Mouse (Mus musculus) 3T3-L1 (cell line): Measurements from ENCODE around the gene Kcnma1.

Experiments
- DNase-seq: peaks from one replicate; pipeline ENCODE4 v3.0.0-alpha.2; 2015; ENCODE audit warnings: low read depth, low spot score

The Kcnma1 gene

DNA sequence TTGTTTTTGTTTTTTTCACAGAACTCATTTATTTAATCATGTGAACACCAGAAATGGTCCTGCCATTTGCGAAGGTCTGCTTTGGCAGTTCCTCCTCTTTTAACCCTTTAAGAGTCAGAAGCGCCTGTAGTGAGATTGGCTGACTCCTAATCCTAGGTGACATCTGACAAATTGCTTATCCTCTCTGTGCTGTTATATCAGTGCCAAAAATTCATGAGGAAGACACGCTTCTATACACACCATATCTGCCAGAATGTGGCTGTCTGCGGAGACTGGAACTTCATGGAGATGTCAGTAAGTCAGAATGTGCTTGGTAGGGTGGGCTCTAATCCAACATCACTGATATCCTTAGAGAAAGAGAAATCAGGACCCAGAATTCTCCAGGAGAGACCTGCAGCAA is 157.3 kb downstream of the Kcnma1 start:
- no peak for DNase-seq

DNA sequence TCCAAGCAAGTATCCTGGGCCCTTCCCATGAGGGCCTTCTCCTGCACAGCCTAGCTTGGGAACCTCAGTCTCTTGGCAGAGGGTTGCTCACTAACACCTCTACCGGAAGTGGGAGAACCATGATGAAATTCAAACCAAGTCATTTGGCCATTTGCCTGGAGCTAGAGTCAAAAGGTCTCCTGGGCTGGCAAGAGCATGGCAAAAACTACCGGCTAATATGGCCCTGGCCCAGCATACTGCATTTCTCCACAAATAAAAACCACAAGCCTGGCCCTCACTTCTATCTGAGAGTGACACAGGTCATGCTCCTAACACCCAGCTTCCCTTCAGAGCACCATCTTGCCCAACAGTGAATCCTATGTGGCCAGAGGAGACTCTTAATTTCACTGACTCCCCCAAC is 159.3 kb downstream of the Kcnma1 start:
- peak; percentile 68 for DNase-seq

DNA sequence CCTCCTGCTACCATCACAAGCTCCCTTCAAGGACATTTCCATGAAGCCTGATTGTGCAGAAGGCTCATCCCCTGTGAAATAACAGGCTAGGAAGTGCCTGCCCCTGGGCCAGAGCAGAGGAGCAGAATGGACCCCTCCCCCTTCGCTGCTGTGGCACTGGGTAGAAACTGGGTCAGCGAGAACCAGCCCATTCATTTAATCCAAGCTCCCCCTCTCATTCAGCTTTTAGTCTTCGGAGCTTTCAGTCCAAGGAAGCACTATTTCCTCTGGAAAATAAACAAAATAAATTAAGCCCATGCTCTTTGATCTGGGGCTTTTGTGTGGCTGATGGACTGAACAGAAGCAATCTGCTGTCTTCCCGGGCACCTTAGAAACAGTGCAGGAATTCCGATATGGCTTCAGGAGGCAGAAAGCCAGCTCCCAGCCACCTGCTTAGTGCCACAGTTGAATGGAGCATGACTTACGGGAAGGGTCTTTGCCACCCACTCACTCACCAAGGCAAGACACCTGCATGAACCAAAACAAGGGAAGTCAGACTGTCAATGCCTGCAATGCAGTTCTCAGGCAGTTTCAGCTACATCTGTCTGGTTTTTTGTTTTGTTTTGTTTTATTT is 165.7 kb downstream of the Kcnma1 start:
- DNase-seq: no peak

DNA sequence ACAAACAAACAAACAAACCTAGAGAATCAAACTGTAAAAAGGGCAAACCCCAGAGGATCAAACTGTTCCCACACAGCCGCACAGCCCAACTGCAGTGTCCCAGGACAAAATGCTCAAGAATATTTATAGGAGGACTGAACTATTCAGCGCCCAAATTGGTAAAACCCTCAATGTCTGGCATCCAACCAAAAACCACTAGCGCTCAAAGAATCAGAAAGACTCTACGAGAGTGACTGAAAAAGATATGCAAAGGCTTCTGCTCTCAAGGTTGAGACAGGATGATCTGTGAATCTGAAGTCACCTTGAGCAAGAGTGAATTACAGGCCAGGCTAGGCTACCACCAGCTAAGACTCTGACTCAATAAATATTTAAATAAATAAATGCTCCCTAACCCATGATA is 167.6 kb downstream of the Kcnma1 start:
- no peak for DNase-seq

DNA sequence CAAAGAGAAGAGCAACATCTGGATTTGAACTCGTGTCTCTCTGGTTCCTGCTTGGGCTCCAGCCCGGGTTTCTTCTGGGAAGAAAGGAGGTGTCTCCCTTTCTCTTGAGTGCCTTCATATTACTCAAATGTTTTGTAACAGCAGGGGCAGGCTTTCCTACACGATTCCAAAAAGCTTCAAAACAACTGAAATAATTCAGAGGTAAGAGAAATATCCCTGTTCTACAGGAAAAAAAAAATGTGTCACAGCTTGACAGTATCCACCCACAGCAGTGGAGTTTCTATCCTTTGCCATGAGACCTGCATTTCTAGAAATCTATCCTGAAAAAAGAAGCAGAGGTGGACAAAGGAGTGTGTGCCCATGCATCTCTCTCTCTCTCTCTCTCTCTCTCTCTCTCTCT is 172.3 kb downstream of the Kcnma1 start:
- DNase-seq: no peak

DNA sequence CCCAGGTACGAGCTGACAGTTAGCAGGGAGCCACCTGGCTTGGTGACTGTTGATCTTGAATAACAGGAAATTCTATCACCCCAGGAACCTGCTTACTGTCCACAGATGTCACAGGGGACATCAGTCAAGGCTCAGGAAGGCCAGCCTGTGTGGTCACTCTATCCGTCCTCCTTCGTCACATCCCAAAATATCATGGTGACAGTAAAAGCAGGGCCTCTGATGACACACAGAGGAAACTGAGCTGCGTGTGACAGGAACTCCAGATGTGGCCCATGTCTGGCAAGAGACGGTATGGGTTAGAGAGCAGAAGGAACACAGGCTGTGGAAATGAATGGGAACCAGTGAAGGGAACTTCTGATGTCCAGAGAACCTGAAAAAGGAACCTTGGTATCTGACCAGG is 174.7 kb downstream of the Kcnma1 start:
- no peak for DNase-seq

DNA sequence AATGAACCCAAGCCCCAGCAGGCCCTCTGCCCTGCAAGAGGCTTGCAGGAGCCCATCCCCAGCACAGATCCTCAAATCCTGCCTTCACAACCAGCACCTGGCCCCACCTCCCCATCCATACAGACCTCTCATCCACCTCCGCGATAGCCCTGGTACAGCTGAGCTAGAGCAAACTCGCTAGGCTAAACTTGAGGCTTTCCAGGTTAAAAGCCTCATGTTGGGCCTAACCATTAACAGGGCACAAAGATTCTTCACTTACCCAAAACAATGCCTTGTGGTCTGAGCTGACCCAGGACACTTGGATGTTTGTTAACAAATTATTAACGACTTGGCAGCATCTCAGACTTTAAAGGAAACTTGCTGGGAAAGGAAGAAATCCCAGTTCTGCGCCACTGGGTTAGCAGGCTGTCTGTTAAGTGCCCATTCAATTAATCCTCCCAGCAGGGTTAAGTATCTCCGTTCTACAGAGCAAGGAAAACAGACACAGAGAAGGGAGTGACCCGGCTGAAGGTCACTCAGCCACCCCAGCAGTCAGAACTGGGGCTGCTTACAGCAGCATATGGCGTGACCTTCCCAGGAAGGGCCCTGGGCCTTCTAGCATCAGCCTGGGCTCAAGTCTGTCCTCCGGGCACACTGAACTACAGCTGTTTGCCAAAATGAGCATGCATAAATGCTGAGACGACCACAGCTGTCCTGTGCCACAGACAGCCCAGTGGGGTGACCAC is 178.7 kb downstream of the Kcnma1 start:
- no peak for DNase-seq

DNA sequence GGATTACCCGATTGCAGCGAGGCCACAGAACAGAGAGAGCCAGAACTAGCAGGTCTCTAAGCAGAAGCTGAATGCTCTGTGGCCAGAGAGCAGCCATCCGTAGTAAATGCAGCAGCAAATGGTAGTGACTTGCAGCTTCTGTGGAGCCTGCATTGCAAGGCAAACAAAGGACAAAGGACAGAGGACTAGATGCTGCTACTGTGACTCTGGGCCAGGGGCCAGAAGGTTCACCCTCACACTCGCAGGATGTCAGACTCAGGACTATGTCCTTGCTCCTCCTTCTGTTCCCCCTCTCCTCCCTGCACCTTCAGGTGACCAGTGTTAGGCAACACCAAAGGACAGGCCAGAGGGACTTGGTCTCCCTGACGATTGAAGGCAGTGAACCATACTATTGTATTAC is 183.0 kb downstream of the Kcnma1 start:
- no peak for DNase-seq

- DNase-seq: no peak
Measured at GRCm38 (mm10) chr14:23830316-23830715, 184.0 kb downstream of the Kcnma1 start.

- DNase-seq: no peak
Measured at GRCm38 (mm10) chr14:23828711-23829320, 185.5 kb downstream of the Kcnma1 start.

DNA sequence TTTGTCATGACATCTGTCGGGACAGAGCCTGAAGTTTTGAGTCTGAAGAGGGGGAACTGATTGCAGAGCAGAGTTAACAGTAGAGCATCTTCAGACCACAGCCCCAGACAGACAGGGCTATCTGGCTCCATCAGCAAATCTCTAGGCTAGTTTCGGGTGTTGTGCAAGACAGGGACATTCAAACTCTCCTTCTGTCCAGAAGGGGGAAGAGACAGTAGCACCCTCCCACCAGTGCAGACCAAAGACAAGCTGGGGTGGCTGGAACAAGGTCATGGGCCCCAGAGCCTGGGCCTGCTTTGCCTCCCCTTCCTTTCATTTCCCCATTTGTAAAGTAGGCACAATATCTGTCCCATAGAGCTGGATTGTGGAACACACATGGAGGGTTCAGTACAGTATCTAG is 189.4 kb downstream of the Kcnma1 start:
- no peak for DNase-seq

DNA sequence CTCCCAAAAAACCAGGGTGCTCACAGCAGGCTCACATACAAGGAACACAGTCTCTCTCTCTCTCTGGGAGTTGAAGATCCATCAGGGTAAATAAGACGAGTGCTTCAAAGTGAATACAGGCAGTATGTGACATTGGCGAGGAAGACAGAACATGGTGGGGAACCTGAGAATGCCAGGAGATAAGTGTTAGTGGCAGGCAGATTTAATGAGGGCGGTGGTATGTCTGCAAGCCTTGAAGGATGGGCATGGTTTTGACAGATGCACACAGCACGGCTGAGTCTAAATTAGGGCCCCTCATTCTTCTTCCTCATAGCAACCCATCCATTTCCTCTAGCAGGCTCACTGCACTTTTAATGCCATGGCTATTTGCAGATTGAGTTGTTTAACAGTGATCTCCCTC is 190.0 kb downstream of the Kcnma1 start:
- DNase-seq: no peak

- DNase-seq: no peak
Measured at GRCm38 (mm10) chr14:23817585-23817984, 196.7 kb downstream of the Kcnma1 start.

DNA sequence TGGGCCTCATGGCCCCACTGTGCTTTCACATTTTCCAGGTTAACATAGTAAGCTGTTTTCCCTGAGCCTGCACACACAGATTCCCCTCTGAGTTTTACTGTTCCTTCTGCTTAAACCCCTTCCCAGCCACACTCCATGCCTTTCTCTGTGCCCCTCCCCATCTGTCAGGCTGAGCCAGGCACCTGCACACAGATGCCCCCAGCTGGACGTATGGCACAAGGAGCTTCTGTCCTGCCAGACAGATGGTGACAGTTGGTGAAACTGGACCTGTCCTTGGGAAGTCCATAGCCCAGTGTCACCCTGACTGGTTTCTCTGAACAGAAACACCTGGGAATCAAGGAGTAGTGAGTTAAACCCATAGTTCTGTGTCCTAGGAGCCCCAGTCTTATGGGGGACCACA is 204.2 kb downstream of the Kcnma1 start:
- no peak for DNase-seq

GRCm38 (mm10) chr14:23809124-23809523 is 205.2 kb downstream of the Kcnma1 start:
- no peak for DNase-seq

- DNase-seq: no peak
Measured at GRCm38 (mm10) chr14:23806378-23806777, 207.9 kb downstream of the Kcnma1 start.

GRCm38 (mm10) chr14:23796878-23797277 is 217.4 kb downstream of the Kcnma1 start:
- DNase-seq: no peak

DNA sequence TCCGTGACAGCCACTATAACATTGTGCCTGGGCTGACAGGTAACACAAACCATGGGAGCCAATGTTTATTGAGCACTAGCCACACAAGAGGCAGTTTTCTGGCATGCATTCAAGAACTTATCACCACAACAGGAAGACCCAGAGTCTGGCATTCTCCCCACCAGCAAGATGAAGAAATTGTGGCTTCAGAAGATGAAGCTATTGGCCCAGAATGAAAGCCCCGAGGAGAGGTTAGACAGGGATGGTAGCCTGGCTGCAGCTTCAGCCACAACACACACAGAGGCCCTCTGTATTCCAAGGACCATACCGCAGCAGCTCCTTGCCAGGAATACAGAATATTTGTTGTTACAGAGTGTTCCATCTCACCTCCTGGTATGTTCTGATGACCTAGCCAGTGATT is 221.6 kb downstream of the Kcnma1 start:
- DNase-seq: peak; percentile 38

DNA sequence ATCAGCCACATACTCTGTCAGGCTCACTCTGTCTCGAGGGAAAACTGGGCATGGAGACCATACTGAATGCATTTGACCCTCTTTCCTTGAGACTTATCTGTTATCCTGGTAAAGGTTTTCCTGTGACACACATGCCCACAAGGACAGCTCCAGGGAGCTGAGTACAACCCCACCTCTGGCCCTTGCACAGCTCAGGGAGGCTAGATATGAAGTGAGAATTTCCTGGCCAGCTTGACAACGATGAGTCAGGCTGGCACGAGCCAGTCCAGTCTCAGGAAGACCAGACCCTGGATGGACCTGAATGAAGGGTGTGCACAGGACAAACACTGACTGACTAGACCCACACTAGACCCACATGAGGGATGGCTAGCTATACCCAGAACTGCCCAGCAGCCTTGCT is 222.2 kb downstream of the Kcnma1 start:
- DNase-seq: peak; percentile 35

GRCm38 (mm10) chr14:23791261-23791691 is 223.0 kb downstream of the Kcnma1 start:
- peak; percentile 60 for DNase-seq

- DNase-seq: peak; percentile 9
Measured at GRCm38 (mm10) chr14:23786687-23787073, 227.6 kb downstream of the Kcnma1 start.

- no peak for DNase-seq
Measured at GRCm38 (mm10) chr14:23785921-23786686, 228.2 kb downstream of the Kcnma1 start.
